Mouse (Mus musculus): Measurements from ENCODE around the gene Gm27021.

DNA sequence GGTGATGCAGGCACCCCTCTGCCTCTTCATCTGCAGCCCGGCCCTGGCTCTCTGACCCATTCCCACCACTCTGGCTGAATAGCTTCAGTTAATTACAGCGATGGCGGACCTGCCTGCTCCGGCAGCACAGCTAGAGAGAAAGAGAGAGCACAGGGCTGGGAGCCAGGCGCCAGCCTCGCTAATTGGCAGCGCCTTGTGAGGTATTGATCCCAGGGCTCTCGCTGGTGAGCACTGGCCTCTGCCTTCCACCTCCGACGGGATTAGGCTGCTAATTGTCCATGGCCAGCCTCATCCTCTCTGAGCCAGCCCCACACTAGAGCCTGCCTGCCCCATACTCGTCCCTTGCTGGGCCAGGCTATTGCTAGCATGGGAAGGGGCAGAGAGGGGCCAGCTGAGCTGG is 108.2 kb downstream of the Gm27021 start:
- no peak for TF ChIP-seq POLR2A (IDR thresholded peaks at IDR 0.05; ENCODE audit: control insufficient read depth in 1 of 2, insufficient read depth in 1 of 2, low read depth in 1 of 2, low read length in 2 of 2, poor library complexity in 1 of 2)
- no peak for TF ChIP-seq ETS1 (IDR thresholded peaks at IDR 0.05; ENCODE audit: low read depth, low read length)
- no peak for TF ChIP-seq NELFE (IDR thresholded peaks at IDR 0.05; ENCODE audit: low read depth, low read length)
- no peak for TF ChIP-seq ZKSCAN1 (IDR thresholded peaks at IDR 0.05; ENCODE audit: low read depth, low read length)
- TF ChIP-seq EP300 (IDR thresholded peaks at IDR 0.05; ENCODE audit: low read depth in 1 of 2, low read length in 2 of 2): no peak
- TF ChIP-seq ZC3H11A (IDR thresholded peaks at IDR 0.05; ENCODE audit: low read depth, low read length): no peak
- no peak for TF ChIP-seq MXI1 (IDR thresholded peaks at IDR 0.05; ENCODE audit: low read depth, low read length)
- no peak for TF ChIP-seq CTCF (IDR thresholded peaks at IDR 0.05 in 2 of 3, conservative IDR thresholded peaks at IDR 0.05 in 1 of 3; ENCODE audit: control insufficient read depth in 1 of 3, insufficient read depth in 1 of 3, low read depth in 2 of 3, low read length in 3 of 3, poor library complexity in 1 of 3, severe bottlenecking in 1 of 3)
- TF ChIP-seq MAX (IDR thresholded peaks at IDR 0.05; ENCODE audit: low read length): no peak
- TF ChIP-seq NRF1 (IDR thresholded peaks at IDR 0.05; ENCODE audit: insufficient read depth, low read depth, low read length, poor library complexity, severe bottlenecking): no peak
- TF ChIP-seq SMC3 (IDR thresholded peaks at IDR 0.05; ENCODE audit: low read depth, low read length): no peak

Measured in MEL (cell line).